Comparison of ENCODE assay signal across 13 mouse cellular contexts in genomic region chr1:41420489-41421327, GRCm38 (mm10).
"Had no signal": no experiment of that assay in that cellular context is flagged by ENCODE, and none has a peak within 500 bp of the region (broad histone marks: within the 10 kb centered on the region; RNA-seq: fewer than 3 reads in every experiment).

No protein-coding gene starts in this region.

- DNase-seq: kidney, adult 8-10 months; kidney, postnatal 36 days; layer of hippocampus, adult 9-11 months; left cerebral cortex, postnatal 4 days had no signal

- H3K36me3 ChIP-seq: limb, embryonic 13.5 days; midbrain, embryonic 15.5 days; neural tube, embryonic 12.5 days had no signal

- H3K4me1 ChIP-seq: limb, embryonic 13.5 days; megakaryocyte, embryonic 14.5 days; midbrain, embryonic 15.5 days; neural tube, embryonic 12.5 days had no signal

- H3K27ac ChIP-seq: limb, embryonic 13.5 days; liver, embryonic 14.5 days; macrophage; midbrain, embryonic 15.5 days; neural tube, embryonic 12.5 days; stomach, postnatal 0 days had no signal

- ATAC-seq: intestine, embryonic 16.5 days; midbrain, embryonic 15.5 days had no signal

- H3K4me2 ChIP-seq: limb, embryonic 13.5 days; midbrain, embryonic 11.5 days; midbrain, embryonic 15.5 days; neural tube, embryonic 12.5 days had no signal

- H3K9me3 ChIP-seq: limb, embryonic 13.5 days; midbrain, embryonic 15.5 days; neural tube, embryonic 12.5 days had no signal

- H3K9ac ChIP-seq: limb, embryonic 13.5 days; liver, embryonic 14.5 days; midbrain, embryonic 15.5 days; neural tube, embryonic 12.5 days had no signal

- H3K4me3 ChIP-seq: limb, embryonic 13.5 days; megakaryocyte, embryonic 14.5 days; midbrain, embryonic 15.5 days; neural tube, embryonic 12.5 days had no signal

- H3K27me3 ChIP-seq: limb, embryonic 13.5 days; megakaryocyte, embryonic 14.5 days; midbrain, embryonic 15.5 days; neural tube, embryonic 12.5 days had no signal
